Mouse (Mus musculus): ENCODE data around the gene Slfn2. TPM values are rescaled to one million over a fixed set of nuclear protein-coding genes. Genes with fewer than 3 reads are reported as not detected.

The Slfn2 gene
- total RNA-seq, 1 experiment: 2.0 TPM

DNA sequence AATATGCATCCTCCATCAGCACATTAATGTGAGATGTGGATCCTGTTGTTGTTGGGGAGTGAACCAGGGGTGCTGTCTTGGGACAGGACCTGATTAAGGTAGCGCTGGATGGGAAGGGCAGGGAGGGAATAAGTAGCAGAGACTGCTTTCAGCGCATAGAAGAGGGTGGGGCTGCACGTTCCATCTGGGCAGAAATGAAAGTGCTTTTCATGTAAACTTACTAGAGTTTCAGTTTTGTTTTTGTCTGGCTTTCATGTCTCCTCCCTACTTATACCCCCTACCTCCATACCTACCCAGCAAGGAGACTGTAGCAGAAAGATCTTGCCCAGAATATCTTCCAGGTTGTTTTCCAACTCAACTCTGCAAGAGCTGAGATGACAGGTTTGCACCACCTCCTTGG is 53.1 kb downstream of the Slfn2 start:
- Histone ChIP-seq H3K4me3 (ENCODE audit: insufficient read depth in 1 of 2, low read depth in 1 of 2, low read length in 2 of 2, poor library complexity in 1 of 2, severe bottlenecking in 1 of 2) (no peak overlapping the region), H3K36me3 (ENCODE audit: control insufficient read depth, insufficient read depth, low read length, poor library complexity, severe bottlenecking) (no peaks in the 10 kb centered on the region), H3K9me3 (ENCODE audit: control insufficient read depth, insufficient read depth, low read depth, low read length) (no peaks in the 10 kb centered on the region), H3K27ac (ENCODE audit: insufficient read depth, low read depth, low read length, poor library complexity, severe bottlenecking) (no peak overlapping the region), H3K9ac (ENCODE audit: insufficient read depth, low read depth, low read length, poor library complexity, severe bottlenecking) (no peak overlapping the region), H3K4me1 (ENCODE audit: control insufficient read depth in 2 of 2, insufficient read depth in 2 of 2, low read length in 2 of 2, poor library complexity in 1 of 2) (no peaks in the 10 kb centered on the region)
- TF ChIP-seq ZC3H11A (IDR thresholded peaks at IDR 0.05; ENCODE audit: borderline replicate concordance, low read depth, low read length) (no peak), MAFK (IDR thresholded peaks at IDR 0.05; ENCODE audit: insufficient read depth, low read depth, low read length) (no peak), HCFC1 (IDR thresholded peaks at IDR 0.05; ENCODE audit: borderline replicate concordance, insufficient read depth, low read length) (no peak), CHD2 (IDR thresholded peaks at IDR 0.05; ENCODE audit: low read depth, low read length) (no peak), ZNF384 (IDR thresholded peaks at IDR 0.05; ENCODE audit: low read depth, low read length) (no peak)
- in situ Hi-C loops (cut with MboI; ENCODE audit: low sequenced_read_pairs in 2 of 2, unreplicated experiment in 2 of 2): loop anchor here in 1 of 2 experiments (25.0 kb wide), 1 partner anchor 94 kb away; no protein-coding TSS in a partner anchor
- no peak for DNase-seq (ENCODE audit: low read depth, low spot score)

Other genes starting within 250 kb of the Slfn2 start
- 6.5 and 9.0 TPM in 2 replicates for gene Rffl, start 193.9 kb upstream of the Slfn2 start, total RNA-seq (2012; rRNA removed)
- gene Rad51d, start 174.5 kb upstream of the Slfn2 start, total RNA-seq (2012; rRNA removed): 8.2 and 9.1 TPM in 2 replicates
- gene Fndc8, start 173.0 kb upstream of the Slfn2 start, total RNA-seq (2012; rRNA removed): 0.16 TPM in 1 of 2 replicates, not detected in the other
- 61.5 and 97.9 TPM in 2 replicates for gene Nle1, start 156.7 kb upstream of the Slfn2 start, total RNA-seq (2012; rRNA removed)
- gene Unc45b, start 154.6 kb upstream of the Slfn2 start, total RNA-seq (2012; rRNA removed): 2.3 and 3.6 TPM in 2 replicates
- gene Slfn5, start 113.8 kb upstream of the Slfn2 start, total RNA-seq (2012; rRNA removed): 9.4 and 12.1 TPM in 2 replicates
- gene Slfn9, start 73.3 kb upstream of the Slfn2 start, total RNA-seq (2012; rRNA removed): 10.9 and 12.3 TPM in 2 replicates
- 2.3 and 2.4 TPM in 2 replicates for gene Slfn8, start 44.3 kb upstream of the Slfn2 start, total RNA-seq (2012; rRNA removed)
- not detected in 2 replicates for gene Slfn1, start 51.7 kb downstream of the Slfn2 start, total RNA-seq (2012; rRNA removed)
- 0.58 and 1.3 TPM in 2 replicates for gene Slfn4, start 110.1 kb downstream of the Slfn2 start, total RNA-seq (2012; rRNA removed)
- 2.4 and 3.3 TPM in 2 replicates for gene Slfn3, start 126.2 kb downstream of the Slfn2 start, total RNA-seq (2012; rRNA removed)
- not detected in 2 replicates for gene Slfn14, start 221.6 kb downstream of the Slfn2 start, total RNA-seq (2012; rRNA removed)
- 49.0 and 58.5 TPM in 2 replicates for gene Ap2b1, start 233.9 kb downstream of the Slfn2 start, total RNA-seq (2012; rRNA removed)
- gene Pex12, start 237.5 kb downstream of the Slfn2 start, total RNA-seq (2012; rRNA removed): 5.4 and 10.0 TPM in 2 replicates

Measured in ES-E14 (cell line).